25 mouse cellular contexts compared by ENCODE assay signal in the genomic region with DNA sequence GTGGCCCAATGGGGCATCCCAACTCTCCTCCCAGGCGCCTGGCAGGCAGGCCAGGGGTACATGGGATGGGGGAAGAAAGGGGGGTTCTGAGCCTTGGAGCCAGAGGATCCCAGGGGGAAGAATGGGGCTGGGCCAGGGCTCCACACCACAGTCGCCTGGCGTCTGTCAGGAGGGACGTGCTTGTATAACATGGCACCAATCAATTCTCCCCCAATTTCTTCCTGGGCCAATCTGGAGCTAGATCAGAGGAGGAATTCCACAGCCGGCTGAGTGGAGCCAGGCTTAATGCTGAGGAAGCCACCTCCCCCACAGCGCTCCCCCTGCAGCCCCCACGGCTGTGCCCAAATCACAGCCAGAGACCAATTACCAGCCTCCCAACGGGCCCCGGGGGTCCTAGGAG. TPM values are rescaled to one million over a fixed set of nuclear protein-coding genes. Genes with fewer than 3 reads are reported as not detected.
A peak's percentile ranks its signal among the peaks of the same experiment; 100 is the strongest.
DNase-seq lines count a peak whose midpoint lies in the region; ATAC-seq and TF ChIP-seq lines count a peak whose summit lies in the region.
"Had no signal": no experiment of that assay in that cellular context is flagged by ENCODE, and none has a peak within 500 bp of the region (broad histone marks: within the 10 kb centered on the region; RNA-seq: fewer than 3 reads in every experiment).

No protein-coding gene starts in this region.

- TF ChIP-seq POLR2A in brain, embryonic 14.5 days (IDR thresholded peaks at IDR 0.05; ENCODE audit: borderline replicate concordance, extremely low read depth, insufficient read depth, insufficient read length, poor library complexity, severe bottlenecking): no peak

- H3K4me1 ChIP-seq in hindbrain, embryonic 16.5 days (ENCODE audit: control insufficient read depth, insufficient read depth, low read depth, low read length): peaks cover 4% of the 10 kb centered on the region
- H3K4me1 ChIP-seq in hindbrain, embryonic 12.5 days: peaks cover 21% of the 10 kb centered on the region
- H3K4me1 ChIP-seq in embryonic facial prominence, embryonic 13.5 days: peaks cover 61% of the 10 kb centered on the region
- peaks cover 39% of the 10 kb centered on the region for H3K4me1 ChIP-seq in limb, embryonic 10.5 days
- peaks cover 5% of the 10 kb centered on the region; the same call in 1 of the 2 replicates for H3K4me1 ChIP-seq in midbrain, postnatal 0 days (ENCODE audit: insufficient read depth, low read length)
- H3K4me1 ChIP-seq: stomach, embryonic 15.5 days had no signal

- 58% methylated on average over 9 of the region's 9 CpGs for WGBS in hindbrain, embryonic 16.5 days
- 58% methylated on average over 9 of the region's 9 CpGs for WGBS in hindbrain, embryonic 12.5 days
- WGBS in embryonic facial prominence, embryonic 13.5 days: 23% methylated on average over 9 of the region's 9 CpGs
- 25% methylated on average over 9 of the region's 9 CpGs for WGBS in limb, embryonic 10.5 days
- WGBS in midbrain, postnatal 0 days: 48% methylated on average over 9 of the region's 9 CpGs

- 0 out of 2 replicates have a peak, but pooled peaks have one; percentile 21 for ATAC-seq in hindbrain, embryonic 16.5 days
- ATAC-seq in hindbrain, embryonic 12.5 days (ENCODE audit: low FRiP score): no peak
- no peak for ATAC-seq in embryonic facial prominence, embryonic 13.5 days (ENCODE audit: insufficient number of reproducible peaks, insufficient read depth, low FRiP score, low TSS enrichment, low read depth)
- ATAC-seq in midbrain, postnatal 0 days (ENCODE audit: low FRiP score): no peak
- ATAC-seq: inflammation-experienced regulatory T-cells, adult 6 months had no signal

- H3K4me3 ChIP-seq in hindbrain, embryonic 16.5 days (ENCODE audit: low read length): no peak overlapping the region
- H3K4me3 ChIP-seq in hindbrain, embryonic 12.5 days: no peak overlapping the region
- no peak overlapping the region for H3K4me3 ChIP-seq in embryonic facial prominence, embryonic 13.5 days
- H3K4me3 ChIP-seq in limb, embryonic 10.5 days: no peak overlapping the region
- no peak overlapping the region for H3K4me3 ChIP-seq in midbrain, postnatal 0 days (ENCODE audit: low read depth, low read length)
- H3K4me3 ChIP-seq: heart, embryonic 12.5 days; midbrain, embryonic 10.5 days; stomach, embryonic 15.5 days had no signal

- peak; percentile 73 for DNase-seq in brain, embryonic 14.5 days (ENCODE audit: low read depth)
- DNase-seq in limb, embryonic 10.5 days (ENCODE audit: low spot score): no peak
- no peak for DNase-seq in gastrocnemius, adult 8-10 months (ENCODE audit: low spot score in 2 of 2)
- DNase-seq in midbrain, postnatal 0 days (ENCODE audit: low spot score): no peak
- DNase-seq in spleen, postnatal 14 days (ENCODE audit: low spot score in 2 of 2): no peak
- DNase-seq: adrenal gland, postnatal 10 days; B cell, adult 2 months; cerebellum, adult 18-20 months; cerebellum, postnatal 36 days; gastrocnemius, postnatal 36 days; kidney, adult 8-10 months; kidney, postnatal 36 days; lung, adult 18-20 months; lung, postnatal 36 days; right cerebral cortex, adult 18-20 months; spleen, adult 18-20 months had no signal

- H3K4me2 ChIP-seq in hindbrain, embryonic 16.5 days (ENCODE audit: low read length): no peak overlapping the region
- no peak overlapping the region for H3K4me2 ChIP-seq in hindbrain, embryonic 12.5 days (replicated peaks)
- peak overlapping the region; percentile 17 for H3K4me2 ChIP-seq in embryonic facial prominence, embryonic 13.5 days
- H3K4me2 ChIP-seq in midbrain, postnatal 0 days (ENCODE audit: low read depth, low read length, poor library complexity, severe bottlenecking): no peak overlapping the region
- H3K4me2 ChIP-seq: heart, embryonic 12.5 days; stomach, embryonic 15.5 days had no signal

- no peak overlapping the region for H3K27ac ChIP-seq in hindbrain, embryonic 16.5 days (ENCODE audit: low read depth, low read length)
- no peak overlapping the region for H3K27ac ChIP-seq in hindbrain, embryonic 12.5 days
- peak overlapping the region; percentile 75 for H3K27ac ChIP-seq in embryonic facial prominence, embryonic 13.5 days
- peak overlapping the region; percentile 63 for H3K27ac ChIP-seq in limb, embryonic 10.5 days
- H3K27ac ChIP-seq in midbrain, postnatal 0 days (ENCODE audit: low read depth, low read length): no peak overlapping the region
- H3K27ac ChIP-seq: stomach, embryonic 15.5 days had no signal

- H3K36me3 ChIP-seq in hindbrain, embryonic 16.5 days (ENCODE audit: control insufficient read depth, insufficient read depth, low read length): no peaks in the 10 kb centered on the region
- H3K36me3 ChIP-seq in hindbrain, embryonic 12.5 days: no peaks in the 10 kb centered on the region
- no peaks in the 10 kb centered on the region for H3K36me3 ChIP-seq in embryonic facial prominence, embryonic 13.5 days
- H3K36me3 ChIP-seq in limb, embryonic 10.5 days: no peaks in the 10 kb centered on the region
- no peaks in the 10 kb centered on the region for H3K36me3 ChIP-seq in midbrain, postnatal 0 days (ENCODE audit: insufficient read depth, low read length)
- H3K36me3 ChIP-seq: heart, embryonic 12.5 days; midbrain, embryonic 10.5 days; stomach, embryonic 15.5 days had no signal

- no peak for TF ChIP-seq CTCF in brain, embryonic 14.5 days (IDR thresholded peaks at IDR 0.05; ENCODE audit: borderline replicate concordance, extremely low read depth, insufficient read depth, insufficient read length)
- TF ChIP-seq CTCF in midbrain, postnatal 0 days (IDR thresholded peaks at IDR 0.05): no peak

- H3K27me3 ChIP-seq in hindbrain, embryonic 16.5 days (replicated peaks; ENCODE audit: control insufficient read depth, insufficient read depth, low read length): no peaks in the 10 kb centered on the region
- H3K27me3 ChIP-seq in hindbrain, embryonic 12.5 days: no peaks in the 10 kb centered on the region
- no peaks in the 10 kb centered on the region for H3K27me3 ChIP-seq in embryonic facial prominence, embryonic 13.5 days
- H3K27me3 ChIP-seq in limb, embryonic 10.5 days (ENCODE audit: low read depth, poor library complexity, severe bottlenecking): peaks cover 24% of the 10 kb centered on the region; the same call in 1 of the 2 replicates
- 0 out of 2 replicates have a peak, but pooled peaks cover 4% of the 10 kb centered on the region for H3K27me3 ChIP-seq in midbrain, postnatal 0 days (ENCODE audit: insufficient read depth, low read length)
- H3K27me3 ChIP-seq: stomach, embryonic 15.5 days had no signal

- H3K9me3 ChIP-seq in hindbrain, embryonic 16.5 days (ENCODE audit: control insufficient read depth, low read length): no peaks in the 10 kb centered on the region
- no peaks in the 10 kb centered on the region for H3K9me3 ChIP-seq in hindbrain, embryonic 12.5 days (replicated peaks)
- no peaks in the 10 kb centered on the region for H3K9me3 ChIP-seq in embryonic facial prominence, embryonic 13.5 days
- H3K9me3 ChIP-seq in limb, embryonic 10.5 days (replicated peaks): no peaks in the 10 kb centered on the region
- no peaks in the 10 kb centered on the region for H3K9me3 ChIP-seq in midbrain, postnatal 0 days (ENCODE audit: low read length)
- H3K9me3 ChIP-seq: heart, embryonic 12.5 days; midbrain, embryonic 10.5 days; stomach, embryonic 15.5 days had no signal

- H3K9ac ChIP-seq in hindbrain, embryonic 16.5 days (ENCODE audit: low read depth, low read length): no peak overlapping the region
- no peak overlapping the region for H3K9ac ChIP-seq in hindbrain, embryonic 12.5 days
- H3K9ac ChIP-seq in embryonic facial prominence, embryonic 13.5 days: peak overlapping the region; percentile 21; the same call in 1 of the 2 replicates
- H3K9ac ChIP-seq in midbrain, postnatal 0 days (replicated peaks; ENCODE audit: low read length, poor library complexity, severe bottlenecking): no peak overlapping the region
- H3K9ac ChIP-seq: heart, embryonic 12.5 days; stomach, embryonic 15.5 days had no signal

RNA-seq across cellular contexts. Expression of gene Sstr5, which starts 23.4 kb away (rescaled TPM):
- polyA plus RNA-seq in hindbrain, embryonic 16.5 days (2015; fragmentation: Nextera tagmentation; extraction: Ambion mirVana): 1.0 TPM in 2 replicates
- polyA plus RNA-seq in hindbrain, embryonic 12.5 days (2016; fragmentation: Nextera tagmentation; extraction: Ambion mirVana): 0.14 TPM in 1 of 2 replicates, not detected in the other
- polyA plus RNA-seq in brain, embryonic 14.5 days (2012; rRNA removed): 0.22 and 0.25 TPM in 2 replicates
- polyA plus RNA-seq in embryonic facial prominence, embryonic 13.5 days (2015; fragmentation: Nextera tagmentation; extraction: Ambion mirVana): 0.36 and 0.65 TPM in 2 replicates
- polyA plus RNA-seq in limb, embryonic 10.5 days (2016; fragmentation: Nextera tagmentation; extraction: Ambion mirVana): 0.20 TPM in 1 of 2 replicates, not detected in the other
- total RNA-seq in gastrocnemius, adult 8-10 months (2022): not detected
- 1.9 and 2.0 TPM in 2 replicates for total RNA-seq in midbrain, postnatal 0 days (2014; rRNA removed)
- 1.7 and 2.4 TPM in 2 replicates for polyA plus RNA-seq in midbrain, postnatal 0 days (2015; fragmentation: Nextera tagmentation; extraction: Ambion mirVana)
- total RNA-seq: gastrocnemius, postnatal 36 days; heart, postnatal 25 days; liver, adult 2 months had no signal
- polyA plus RNA-seq: inflammation-experienced regulatory T-cells, adult 6 months; liver, adult 2 months; midbrain, embryonic 10.5 days had no signal

RNA-seq across cellular contexts. Expression of gene Sox8, which starts 50.0 kb away (rescaled TPM):
- polyA plus RNA-seq in hindbrain, embryonic 16.5 days (2015; fragmentation: Nextera tagmentation; extraction: Ambion mirVana): 24.2 and 25.1 TPM in 2 replicates
- polyA plus RNA-seq in hindbrain, embryonic 12.5 days (2016; fragmentation: Nextera tagmentation; extraction: Ambion mirVana): 11.8 and 12.7 TPM in 2 replicates
- 17.6 and 17.9 TPM in 2 replicates for polyA plus RNA-seq in brain, embryonic 14.5 days (2012; rRNA removed)
- 9.1 and 11.1 TPM in 2 replicates for polyA plus RNA-seq in embryonic facial prominence, embryonic 13.5 days (2015; fragmentation: Nextera tagmentation; extraction: Ambion mirVana)
- 11.1 and 13.1 TPM in 2 replicates for polyA plus RNA-seq in limb, embryonic 10.5 days (2016; fragmentation: Nextera tagmentation; extraction: Ambion mirVana)
- under 1 TPM; 0.19 to 0.76 (median 0.70) TPM for total RNA-seq in gastrocnemius, adult 8-10 months (2022)
- total RNA-seq in midbrain, postnatal 0 days (2014; rRNA removed): 21.5 and 31.0 TPM in 2 replicates
- 16.3 and 19.9 TPM in 2 replicates for polyA plus RNA-seq in midbrain, postnatal 0 days (2015; fragmentation: Nextera tagmentation; extraction: Ambion mirVana)
- total RNA-seq: liver, adult 2 months had no signal
- polyA plus RNA-seq: inflammation-experienced regulatory T-cells, adult 6 months; liver, adult 2 months had no signal

RNA-seq across cellular contexts. Expression of gene Lmf1, which starts 58.4 kb away (rescaled TPM):
- 27.7 and 28.2 TPM in 2 replicates for polyA plus RNA-seq in hindbrain, embryonic 16.5 days (2015; fragmentation: Nextera tagmentation; extraction: Ambion mirVana)
- polyA plus RNA-seq in hindbrain, embryonic 12.5 days (2016; fragmentation: Nextera tagmentation; extraction: Ambion mirVana): 25.7 and 26.2 TPM in 2 replicates
- 11.7 and 16.0 TPM in 2 replicates for polyA plus RNA-seq in brain, embryonic 14.5 days (2012; rRNA removed)
- polyA plus RNA-seq in embryonic facial prominence, embryonic 13.5 days (2015; fragmentation: Nextera tagmentation; extraction: Ambion mirVana): 28.7 and 33.8 TPM in 2 replicates
- 28.9 and 29.0 TPM in 2 replicates for polyA plus RNA-seq in limb, embryonic 10.5 days (2016; fragmentation: Nextera tagmentation; extraction: Ambion mirVana)
- total RNA-seq in gastrocnemius, adult 8-10 months (2022): 10 to 100 TPM; 10.4 to 14.1 (median 10.8) TPM
- 27.3 and 27.6 TPM in 2 replicates for total RNA-seq in midbrain, postnatal 0 days (2014; rRNA removed)
- 19.8 and 23.0 TPM in 2 replicates for polyA plus RNA-seq in midbrain, postnatal 0 days (2015; fragmentation: Nextera tagmentation; extraction: Ambion mirVana)

Comparison
In these comparisons a context has a peak if more than half of its experiments do, and no peak if none do; other contexts are left out.
1. H3K27ac ChIP-seq: peak in embryonic facial prominence, embryonic 13.5 days (single experiment) and limb, embryonic 10.5 days (single experiment); none in hindbrain, embryonic 16.5 days (single experiment), hindbrain, embryonic 12.5 days (single experiment) and midbrain, postnatal 0 days (single experiment).